Mouse (Mus musculus): ENCODE measurements at regions not wholly inside any gene's neighbourhood (a gene's known extent, or its start where the extent isn't known, plus 50 kb on each side); places are given as distances from the start of the nearest gene placed in this dataset.

GRCm38 (mm10) chr5:126835440-126835839, 406.2 kb upstream of the Tmem132c start:
- H3K4me3 ChIP-seq (replicated peaks; ENCODE audit: low read length), result no peak overlapping the region
- DNase-seq (ENCODE audit: low spot score), result no peak
- no peak overlapping the region for H3K27ac ChIP-seq (replicated peaks; ENCODE audit: low read depth, low read length)
- H3K4me2 ChIP-seq (replicated peaks; ENCODE audit: low read depth, low read length, severe bottlenecking), result no peak overlapping the region
- no peaks in the 10 kb centered on the region for H3K36me3 ChIP-seq (ENCODE audit: control insufficient read depth, insufficient read depth, low read length)
- WGBS, result 90% methylated on average over 3 of the region's 3 CpGs
- H3K27me3 ChIP-seq (ENCODE audit: control insufficient read depth, insufficient read depth, low read length), result no peaks in the 10 kb centered on the region
- H3K9ac ChIP-seq (ENCODE audit: low read depth, low read length, severe bottlenecking), result no peak overlapping the region
- ATAC-seq (ENCODE audit: low FRiP score, low read depth), result no peak
- no peak for TF ChIP-seq POLR2A (IDR thresholded peaks at IDR 0.05; ENCODE audit: borderline replicate concordance, extremely low read depth, insufficient read depth, insufficient read length)
- H3K4me1 ChIP-seq (ENCODE audit: control insufficient read depth, insufficient read depth, low read length), result no peaks in the 10 kb centered on the region
- no peaks in the 10 kb centered on the region for H3K9me3 ChIP-seq (ENCODE audit: control insufficient read depth, low read length)

GRCm38 (mm10) chr5:126842606-126843005, 399.0 kb upstream of the Tmem132c start:
- no peak overlapping the region for H3K27ac ChIP-seq (replicated peaks; ENCODE audit: low read depth, low read length)
- TF ChIP-seq POLR2A (IDR thresholded peaks at IDR 0.05; ENCODE audit: borderline replicate concordance, extremely low read depth, insufficient read depth, insufficient read length), result no peak
- no peaks in the 10 kb centered on the region for H3K9me3 ChIP-seq (ENCODE audit: control insufficient read depth, low read length)
- no peaks in the 10 kb centered on the region for H3K36me3 ChIP-seq (ENCODE audit: control insufficient read depth, insufficient read depth, low read length)
- H3K9ac ChIP-seq (ENCODE audit: low read depth, low read length, severe bottlenecking), result no peak overlapping the region
- ATAC-seq (ENCODE audit: low FRiP score, low read depth), result no peak
- H3K4me3 ChIP-seq (replicated peaks; ENCODE audit: low read length), result no peak overlapping the region
- no peak for DNase-seq (ENCODE audit: low spot score)
- no peaks in the 10 kb centered on the region for H3K27me3 ChIP-seq (ENCODE audit: control insufficient read depth, insufficient read depth, low read length)
- H3K4me1 ChIP-seq (ENCODE audit: control insufficient read depth, insufficient read depth, low read length), result no peaks in the 10 kb centered on the region
- H3K4me2 ChIP-seq (replicated peaks; ENCODE audit: low read depth, low read length, severe bottlenecking), result no peak overlapping the region
- 77% methylated on average over 4 of the region's 4 CpGs for WGBS

- DNase-seq (ENCODE audit: low spot score) (no peak), ATAC-seq (ENCODE audit: low FRiP score, low read depth) (no peak)
- no peaks in the 10 kb centered on the region for H3K4me1 ChIP-seq (ENCODE audit: control insufficient read depth, insufficient read depth, low read length)
- WGBS, result 80% methylated on average over 1 of the region's 1 CpGs
- H3K27ac ChIP-seq (replicated peaks; ENCODE audit: low read depth, low read length), result no peak overlapping the region
- H3K9ac ChIP-seq (ENCODE audit: low read depth, low read length, severe bottlenecking), result no peak overlapping the region
- H3K36me3 ChIP-seq (ENCODE audit: control insufficient read depth, insufficient read depth, low read length), result no peaks in the 10 kb centered on the region
- no peaks in the 10 kb centered on the region for H3K27me3 ChIP-seq (ENCODE audit: control insufficient read depth, insufficient read depth, low read length)
- H3K4me3 ChIP-seq (replicated peaks; ENCODE audit: low read length), result no peak overlapping the region
- no peaks in the 10 kb centered on the region for H3K9me3 ChIP-seq (ENCODE audit: control insufficient read depth, low read length)
- no peak for TF ChIP-seq POLR2A (IDR thresholded peaks at IDR 0.05; ENCODE audit: borderline replicate concordance, extremely low read depth, insufficient read depth, insufficient read length)
- no peak overlapping the region for H3K4me2 ChIP-seq (replicated peaks; ENCODE audit: low read depth, low read length, severe bottlenecking)
Measured at GRCm38 (mm10) chr5:126862078-126862477, 379.5 kb upstream of the Tmem132c start.

- Histone ChIP-seq H3K9me3 (ENCODE audit: control insufficient read depth, low read length) (no peaks in the 10 kb centered on the region; the same call in 1 of the 2 replicates), H3K27ac (replicated peaks; ENCODE audit: low read depth, low read length) (no peak overlapping the region), H3K4me3 (replicated peaks; ENCODE audit: low read length) (no peak overlapping the region), H3K9ac (ENCODE audit: low read depth, low read length, severe bottlenecking) (no peak overlapping the region), H3K4me2 (replicated peaks; ENCODE audit: low read depth, low read length, severe bottlenecking) (no peak overlapping the region), H3K27me3 (ENCODE audit: control insufficient read depth, insufficient read depth, low read length) (no peaks in the 10 kb centered on the region), H3K4me1 (ENCODE audit: control insufficient read depth, insufficient read depth, low read length) (no peaks in the 10 kb centered on the region), H3K36me3 (ENCODE audit: control insufficient read depth, insufficient read depth, low read length) (no peaks in the 10 kb centered on the region)
- no peak for DNase-seq (ENCODE audit: low spot score)
- ATAC-seq (ENCODE audit: low FRiP score, low read depth), result no peak
- no peak for TF ChIP-seq POLR2A (IDR thresholded peaks at IDR 0.05; ENCODE audit: borderline replicate concordance, extremely low read depth, insufficient read depth, insufficient read length)
- 85% methylated on average over 1 of the region's 1 CpGs for WGBS
Measured at GRCm38 (mm10) chr5:126875842-126876241, 365.8 kb upstream of the Tmem132c start.

- TF ChIP-seq POLR2A (IDR thresholded peaks at IDR 0.05; ENCODE audit: borderline replicate concordance, extremely low read depth, insufficient read depth, insufficient read length), result no peak
- WGBS, result 59% methylated on average over 1 of the region's 1 CpGs
- no peaks in the 10 kb centered on the region for H3K4me1 ChIP-seq (ENCODE audit: control insufficient read depth, insufficient read depth, low read length)
- ATAC-seq (ENCODE audit: low FRiP score, low read depth) (no peak), DNase-seq (ENCODE audit: low spot score) (no peak)
- no peak overlapping the region for H3K27ac ChIP-seq (replicated peaks; ENCODE audit: low read depth, low read length)
- H3K9me3 ChIP-seq (ENCODE audit: control insufficient read depth, low read length), result 0 out of 2 replicates have a peak, but pooled peaks cover 4% of the 10 kb centered on the region
- no peaks in the 10 kb centered on the region for H3K27me3 ChIP-seq (ENCODE audit: control insufficient read depth, insufficient read depth, low read length)
- no peaks in the 10 kb centered on the region for H3K36me3 ChIP-seq (ENCODE audit: control insufficient read depth, insufficient read depth, low read length)
- no peak overlapping the region for H3K9ac ChIP-seq (ENCODE audit: low read depth, low read length, severe bottlenecking)
- no peak overlapping the region for H3K4me2 ChIP-seq (replicated peaks; ENCODE audit: low read depth, low read length, severe bottlenecking)
- H3K4me3 ChIP-seq (replicated peaks; ENCODE audit: low read length), result no peak overlapping the region
Measured at GRCm38 (mm10) chr5:126890710-126891109, 350.9 kb upstream of the Tmem132c start.

GRCm38 (mm10) chr5:126893063-126893462, 348.5 kb upstream of the Tmem132c start:
- WGBS, result 90% methylated on average over 4 of the region's 4 CpGs
- no peaks in the 10 kb centered on the region for H3K36me3 ChIP-seq (ENCODE audit: control insufficient read depth, insufficient read depth, low read length)
- no peak overlapping the region for H3K4me2 ChIP-seq (replicated peaks; ENCODE audit: low read depth, low read length, severe bottlenecking)
- ATAC-seq (ENCODE audit: low FRiP score, low read depth) (no peak), DNase-seq (ENCODE audit: low spot score) (no peak)
- H3K9ac ChIP-seq (ENCODE audit: low read depth, low read length, severe bottlenecking), result no peak overlapping the region
- no peaks in the 10 kb centered on the region for H3K4me1 ChIP-seq (ENCODE audit: control insufficient read depth, insufficient read depth, low read length)
- no peak overlapping the region for H3K27ac ChIP-seq (replicated peaks; ENCODE audit: low read depth, low read length)
- no peak overlapping the region for H3K4me3 ChIP-seq (replicated peaks; ENCODE audit: low read length)
- H3K9me3 ChIP-seq (ENCODE audit: control insufficient read depth, low read length), result 0 out of 2 replicates have a peak, but pooled peaks cover 4% of the 10 kb centered on the region
- no peak for TF ChIP-seq POLR2A (IDR thresholded peaks at IDR 0.05; ENCODE audit: borderline replicate concordance, extremely low read depth, insufficient read depth, insufficient read length)
- H3K27me3 ChIP-seq (ENCODE audit: control insufficient read depth, insufficient read depth, low read length), result no peaks in the 10 kb centered on the region

Data from limb, embryonic 14.5 days (tissue).